Mouse (Mus musculus) c-Kit-positive CD71-positive TER-119-positive erythroid progenitor cells, embryonic 14.5 days (primary cell): ENCODE data around the gene Adamts9.

Experiments used
- DNase-seq: peaks from one replicate; pipeline ENCODE4 v3.0.0-alpha.2; 2013; ENCODE audit warnings: low spot score

Gene Adamts9

GRCm38 (mm10) chr6:92860285-92860912 lies 82.9 kb downstream of the Adamts9 start:
- no peak for DNase-seq

DNA sequence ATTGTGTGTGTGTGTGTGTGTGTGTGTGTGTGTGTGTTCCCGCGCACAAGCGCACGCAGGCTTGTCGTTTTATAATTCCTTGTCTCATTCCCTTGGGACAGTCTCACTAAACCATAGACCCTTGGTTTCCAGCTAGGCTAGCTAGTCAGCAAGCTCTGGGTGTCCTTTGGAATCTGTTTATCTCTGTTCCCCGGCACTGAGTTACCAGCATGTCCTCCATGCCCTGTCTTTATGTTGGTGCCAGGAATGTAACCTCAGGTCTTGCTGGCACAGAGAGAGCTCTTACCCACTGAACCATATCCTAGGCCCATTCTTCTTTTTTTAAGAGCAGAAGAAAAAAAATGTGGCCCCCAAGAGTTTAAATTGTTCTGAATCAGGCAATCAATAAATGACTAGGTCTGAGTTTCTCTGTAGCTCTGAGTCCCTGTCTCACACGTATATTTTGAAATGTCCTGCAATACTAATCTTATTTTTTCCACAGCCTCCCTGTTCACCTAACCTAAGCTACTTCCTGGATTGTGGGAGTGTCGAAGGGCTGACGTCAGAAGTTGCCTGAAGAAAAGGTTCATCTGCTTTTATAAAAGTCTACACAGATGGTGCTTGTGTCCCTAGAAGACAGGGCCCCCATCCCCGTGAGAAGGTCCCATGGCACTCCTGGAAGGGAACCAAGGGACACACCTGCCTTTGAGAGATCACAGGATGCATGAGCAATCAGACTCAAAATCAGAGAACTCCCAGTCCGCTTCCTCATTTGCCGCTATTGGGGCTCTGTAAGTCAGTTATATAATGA lies 84.4 kb downstream of the Adamts9 start:
- no peak for DNase-seq

- no peak for DNase-seq
Measured at GRCm38 (mm10) chr6:92857761-92858160, 85.5 kb downstream of the Adamts9 start.

GRCm38 (mm10) chr6:92854873-92855272 lies 88.4 kb downstream of the Adamts9 start:
- DNase-seq, result no peak

DNA sequence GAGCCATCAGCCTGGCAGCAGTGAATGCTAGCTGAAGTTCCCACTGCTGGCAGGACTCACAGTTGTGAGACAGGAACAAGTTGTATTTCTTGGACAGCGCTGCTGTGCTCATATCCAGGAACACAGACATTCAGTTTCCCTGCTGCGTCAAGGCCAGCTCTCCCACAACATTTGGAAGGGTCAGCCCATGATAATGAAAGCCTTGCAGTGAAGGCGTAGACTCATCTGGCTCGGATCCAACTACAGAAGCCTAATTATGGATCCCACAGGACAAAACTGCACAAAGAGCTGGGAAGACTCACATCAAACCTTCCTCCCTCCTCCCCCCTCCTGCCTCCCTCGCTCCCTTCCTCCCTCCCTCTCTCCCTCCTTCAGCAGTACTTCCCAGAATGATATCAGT lies 93.0 kb downstream of the Adamts9 start:
- DNase-seq, result no peak

DNA sequence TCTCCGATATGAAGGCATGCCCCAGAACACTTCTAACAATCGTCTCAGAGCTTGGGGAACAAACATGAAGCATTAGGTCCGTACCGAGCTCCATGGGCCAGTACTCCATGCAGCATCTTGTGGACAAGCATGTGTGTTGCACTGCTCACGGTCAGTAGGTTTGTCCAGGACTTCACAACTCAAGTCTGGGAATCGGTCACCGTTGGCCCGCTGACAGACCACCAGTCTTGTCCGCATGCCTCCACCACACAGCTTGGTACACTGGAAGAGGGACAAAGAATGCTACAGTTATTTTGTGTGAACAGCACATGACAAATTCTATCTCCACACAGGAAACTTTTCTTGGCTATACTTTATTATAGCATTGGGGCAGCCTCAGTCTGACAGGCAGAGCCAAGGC lies 94.1 kb downstream of the Adamts9 start:
- no peak for DNase-seq

- no peak for DNase-seq
Measured at GRCm38 (mm10) chr6:92846614-92847013, 96.7 kb downstream of the Adamts9 start.

DNA sequence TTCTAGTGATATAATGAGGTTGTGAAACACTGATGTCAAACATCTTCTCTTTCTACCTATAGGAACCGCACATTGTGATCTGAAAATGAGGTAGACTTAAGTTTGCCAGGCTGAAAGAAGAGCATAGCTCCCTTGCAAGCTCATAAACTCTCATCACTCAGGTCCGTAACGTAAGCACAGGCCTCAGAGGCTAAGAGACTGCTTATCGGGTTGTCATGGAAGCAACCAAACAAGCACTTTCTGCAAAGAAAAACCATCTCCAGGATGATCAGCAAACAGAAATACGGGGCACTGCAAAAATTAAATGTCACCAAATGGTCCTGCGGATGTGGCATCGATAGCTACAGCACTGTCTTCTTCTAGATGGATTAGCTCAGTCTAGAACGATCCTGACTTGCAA lies 97.4 kb downstream of the Adamts9 start:
- DNase-seq, result no peak

DNA sequence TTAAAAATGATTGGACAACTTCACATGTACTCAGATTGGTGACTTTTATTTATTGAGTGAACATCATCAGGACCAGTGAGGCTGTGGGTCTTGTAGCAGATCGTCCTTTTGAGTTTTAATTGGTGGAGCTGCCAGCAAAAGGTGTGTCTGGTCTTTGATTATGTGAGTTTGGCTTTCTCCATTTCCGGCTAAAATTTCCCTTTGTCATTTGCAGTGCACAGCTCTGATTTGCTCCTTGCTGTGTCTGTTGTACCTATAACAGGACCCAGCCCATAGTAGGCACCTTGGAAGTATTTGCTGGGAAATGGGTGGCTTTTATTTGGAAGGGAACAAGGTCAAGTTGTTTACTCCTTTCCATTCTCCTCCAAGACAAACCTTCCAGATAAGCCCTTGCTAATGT lies 99.8 kb downstream of the Adamts9 start:
- no peak for DNase-seq

- DNase-seq, result no peak
Measured at GRCm38 (mm10) chr6:92842000-92842399, 101.3 kb downstream of the Adamts9 start.

DNA sequence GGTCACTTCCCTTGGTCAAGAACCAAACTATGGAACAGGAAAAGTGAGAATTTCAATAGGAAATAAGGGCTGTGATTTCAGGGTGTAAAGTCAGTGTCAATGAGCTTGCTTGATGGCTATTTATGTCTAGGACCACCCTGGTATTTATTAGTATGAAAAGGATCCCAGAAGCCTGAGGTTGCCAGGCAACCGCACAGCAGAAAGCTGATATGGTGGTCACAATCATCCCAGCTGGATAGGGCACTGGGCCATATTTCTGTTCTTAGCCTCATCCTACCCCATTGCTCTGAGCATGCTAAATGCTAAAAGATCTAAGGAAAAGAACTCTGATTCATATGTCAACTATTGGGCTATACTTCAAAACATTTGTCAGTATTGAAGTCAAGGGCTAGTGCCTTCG lies 112.2 kb downstream of the Adamts9 start:
- no peak for DNase-seq

DNA sequence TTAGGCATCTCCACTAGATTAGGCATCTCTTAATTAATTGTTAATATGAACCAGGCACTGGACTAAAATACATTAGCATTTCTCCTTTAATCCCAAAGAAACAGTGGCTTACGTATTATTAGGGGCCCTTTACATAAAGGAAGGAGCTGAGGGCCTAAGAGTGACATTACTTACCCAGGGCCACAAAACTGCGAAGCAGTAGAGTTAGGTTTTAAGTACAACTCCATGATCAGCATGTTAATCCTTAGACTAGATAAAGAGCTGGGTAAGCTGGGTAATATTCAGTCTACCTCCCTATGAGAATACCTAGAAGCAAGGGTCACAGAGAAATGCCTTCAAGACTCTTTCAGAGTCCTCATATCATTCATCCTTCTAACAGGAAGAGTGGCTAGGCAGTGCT lies 114.1 kb downstream of the Adamts9 start:
- no peak for DNase-seq

GRCm38 (mm10) chr6:92827360-92827759 lies 115.9 kb downstream of the Adamts9 start:
- no peak for DNase-seq

- no peak for DNase-seq
Measured at GRCm38 (mm10) chr6:92826561-92826960, 116.7 kb downstream of the Adamts9 start.

DNA sequence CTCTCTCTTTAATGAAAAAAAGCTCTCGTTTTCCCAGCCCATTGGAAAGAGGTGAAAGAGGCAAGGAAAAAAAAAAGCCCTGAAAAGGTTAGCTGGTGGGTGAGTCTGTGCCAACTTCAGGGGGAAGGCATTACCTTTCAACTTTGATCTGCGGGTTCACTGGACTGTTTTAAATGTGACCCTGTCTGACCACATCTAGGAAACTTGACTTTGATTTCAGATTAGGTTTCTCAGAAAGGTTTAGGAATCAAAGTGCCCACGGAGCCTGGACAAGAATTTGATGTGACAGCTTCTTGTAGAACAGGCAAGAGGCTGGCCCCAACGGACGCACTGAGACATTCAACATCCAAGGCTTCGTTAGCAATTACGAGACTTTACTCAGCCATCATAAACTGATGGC lies 119.3 kb downstream of the Adamts9 start:
- no peak for DNase-seq

DNA sequence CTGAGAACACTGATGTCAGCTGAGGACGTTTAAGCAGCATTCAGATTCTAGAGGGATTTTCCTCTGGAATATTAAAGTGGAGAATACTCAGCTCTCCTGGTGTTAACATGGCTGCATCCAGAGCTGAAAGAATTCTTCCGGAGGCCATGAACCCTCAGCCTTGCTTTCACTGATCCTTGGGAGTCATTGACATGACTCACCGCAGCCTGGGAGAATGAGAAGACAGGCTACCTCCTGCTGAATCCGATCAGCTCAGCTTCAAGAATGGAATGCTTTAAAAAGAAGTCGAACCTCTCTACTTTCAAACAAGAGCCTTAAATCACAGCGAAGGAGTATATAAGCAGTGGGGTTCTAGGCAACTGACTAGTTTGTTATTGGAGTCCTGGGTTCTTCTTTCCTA lies 121.3 kb downstream of the Adamts9 start:
- no peak for DNase-seq

DNA sequence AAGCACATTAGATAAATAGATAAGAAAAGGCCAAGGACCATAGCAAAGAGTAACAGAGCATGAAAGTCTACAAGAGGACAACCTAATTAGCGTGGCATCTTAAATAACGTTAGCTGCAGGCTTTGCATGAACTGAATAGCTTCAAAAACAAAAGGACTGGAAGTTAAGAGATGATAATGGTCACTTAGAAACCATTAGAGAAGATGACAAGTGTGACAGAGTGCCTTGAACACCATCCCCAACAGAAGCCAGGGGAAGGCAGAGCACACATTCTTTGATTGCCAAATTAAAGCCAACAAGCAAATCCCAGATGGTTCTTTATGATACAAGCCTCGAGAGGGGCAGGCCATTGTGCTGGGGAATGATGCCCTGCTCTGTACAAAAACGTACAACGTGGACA lies 121.7 kb downstream of the Adamts9 start:
- DNase-seq, result no peak

DNA sequence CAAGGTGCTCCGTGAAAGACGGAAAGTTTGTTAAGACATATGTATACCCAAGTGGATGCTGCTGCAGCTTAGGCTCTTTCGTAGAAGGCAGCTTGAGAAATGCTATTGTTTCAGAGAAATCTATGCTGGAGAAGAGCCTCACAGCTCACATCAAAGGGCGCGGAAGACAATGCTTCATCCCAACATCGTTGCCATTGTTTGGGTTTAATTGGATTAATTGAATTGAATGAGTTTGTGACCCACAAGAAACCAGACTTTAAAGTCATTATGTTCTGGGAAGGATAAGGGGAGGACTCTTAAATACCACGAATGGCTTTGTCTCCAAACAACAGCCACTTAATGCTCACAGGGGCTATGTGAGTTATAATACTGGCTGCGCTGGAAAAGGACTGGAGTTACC lies 125.6 kb downstream of the Adamts9 start:
- no peak for DNase-seq

- DNase-seq, result no peak
Measured at GRCm38 (mm10) chr6:92816311-92816751, 127.0 kb downstream of the Adamts9 start, which contains the start of gene A730049H05Rik. A730049H05Rik (plus strand) TSS chr6:92816478.

GRCm38 (mm10) chr6:92812702-92813370 lies 130.5 kb downstream of the Adamts9 start:
- no peak for DNase-seq

DNA sequence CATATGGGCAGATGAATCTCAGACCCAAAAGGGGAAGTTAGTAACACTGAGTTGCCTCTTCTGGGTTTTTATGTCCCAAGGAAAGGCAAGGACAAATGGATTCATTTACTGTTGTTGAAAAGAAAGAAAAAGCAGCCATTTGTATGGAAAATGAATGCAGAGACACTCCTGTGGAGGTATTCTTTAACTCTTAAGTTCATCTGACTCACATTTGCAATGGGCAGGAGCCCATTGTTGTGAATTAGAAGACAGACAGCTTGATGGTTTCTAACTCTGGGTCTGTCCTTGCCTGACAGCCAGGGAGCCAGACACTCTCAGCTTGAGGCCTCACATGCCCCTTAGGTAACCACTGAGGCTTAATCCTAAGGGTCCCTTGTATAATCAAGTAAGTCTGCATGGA lies 131.7 kb downstream of the Adamts9 start:
- no peak for DNase-seq

- no peak for DNase-seq
Measured at GRCm38 (mm10) chr6:92810628-92811027, 132.7 kb downstream of the Adamts9 start.

GRCm38 (mm10) chr6:92809818-92810217 lies 133.5 kb downstream of the Adamts9 start:
- DNase-seq, result no peak
